Comparison of ENCODE assay signal across 15 mouse cellular contexts in genomic region chr10:40097519-40097918, GRCm38 (mm10). TPM values are rescaled to one million over a fixed set of nuclear protein-coding genes. Genes with fewer than 3 reads are reported as not detected.
DNase-seq lines count a peak whose midpoint lies in the region; ATAC-seq and TF ChIP-seq lines count a peak whose summit lies in the region.
"Had no signal": no experiment of that assay in that cellular context is flagged by ENCODE, and none has a peak within 500 bp of the region (broad histone marks: within the 10 kb centered on the region; RNA-seq: fewer than 3 reads in every experiment).

No protein-coding gene starts in this region.

- H3K36me3 ChIP-seq in spleen, adult 2 months (ENCODE audit: control insufficient read depth, insufficient read depth, low read length) = no peaks in the 10 kb centered on the region
- H3K36me3 ChIP-seq: embryonic facial prominence, embryonic 13.5 days; heart, embryonic 10.5 days; neural tube, embryonic 15.5 days had no signal

- TF ChIP-seq CTCF in spleen, adult 2 months (IDR thresholded peaks at IDR 0.05; ENCODE audit: extremely low read depth, insufficient read depth, insufficient read length, insufficient replicate concordance) = no peak

- DNase-seq in heart, adult 11 months = peak; percentile 93
- DNase-seq in heart, postnatal 25 days (ENCODE audit: low spot score) = no peak
- no peak for DNase-seq in spleen, adult 2 months (ENCODE audit: low read depth in 1 of 2, low spot score in 2 of 2)
- no peak for DNase-seq in spleen, postnatal 36 days (ENCODE audit: low spot score in 2 of 2)
- no peak for DNase-seq in cerebellum, postnatal 36 days
- DNase-seq: heart, postnatal 36 days; kidney, postnatal 14 days; left cerebral cortex, postnatal 4 days had no signal

- no peak for TF ChIP-seq POLR2A in spleen, adult 2 months (IDR thresholded peaks at IDR 0.05; ENCODE audit: low read depth, low read length)

- intact Hi-C loops in heart, postnatal 25 days (cut with DNase I) = no loop called here

- H3K4me3 ChIP-seq in spleen, adult 2 months (ENCODE audit: extremely low read depth, insufficient read depth, insufficient read length) = no peak overlapping the region
- H3K4me3 ChIP-seq: embryonic facial prominence, embryonic 13.5 days; forebrain, embryonic 13.5 days; heart, embryonic 10.5 days; neural tube, embryonic 15.5 days had no signal

- H3K27ac ChIP-seq in spleen, adult 2 months (ENCODE audit: insufficient read depth, low read length) = 0 out of 2 replicates have a peak overlapping the region, but pooled peaks have one; percentile 8
- H3K27ac ChIP-seq: embryonic facial prominence, embryonic 13.5 days; forebrain, embryonic 13.5 days; heart, embryonic 10.5 days; neural tube, embryonic 15.5 days had no signal

- H3K4me1 ChIP-seq in spleen, adult 2 months (ENCODE audit: control insufficient read depth, insufficient read depth, insufficient read length) = no peaks in the 10 kb centered on the region
- H3K4me1 ChIP-seq: forebrain, embryonic 13.5 days; neural tube, embryonic 15.5 days had no signal

- no peaks in the 10 kb centered on the region for H3K27me3 ChIP-seq in spleen, adult 2 months (ENCODE audit: control insufficient read depth, insufficient read depth, low read length)
- H3K27me3 ChIP-seq: embryonic facial prominence, embryonic 13.5 days; forebrain, embryonic 13.5 days; neural tube, embryonic 15.5 days had no signal

- 76% methylated on average over 4 of the region's 4 CpGs for WGBS in spleen, adult 2 months

- ATAC-seq in hematopoietic stem cell, adult 5-6 weeks (replicated peaks in 1 of 2; ENCODE audit: insufficient read depth in 1 of 2, low FRiP score in 2 of 2, low TSS enrichment in 1 of 2, low read depth in 1 of 2, poor library complexity in 2 of 2, severe bottlenecking in 2 of 2) = peak; percentile 51 to 59; a peak in 3 of 4 replicates
- peak; percentile 83 for ATAC-seq in monocyte, adult 5-6 weeks (replicated peaks; ENCODE audit: insufficient number of reproducible peaks, low FRiP score, low TSS enrichment, poor library complexity, severe bottlenecking)
- ATAC-seq in activated CD4-positive, CD25-positive, alpha-beta regulatory T cell, adult 4 months = no peak
- ATAC-seq: forebrain, embryonic 13.5 days had no signal

RNA-seq across cellular contexts. Expression of gene Slc16a10, which starts 44.5 kb away (rescaled TPM):
- total RNA-seq in heart, postnatal 25 days (2021) = 10 to 100 TPM; 23.0 to 25.2 TPM
- 27.8 and 36.9 TPM in 2 replicates for polyA plus RNA-seq in spleen, adult 2 months (2012; rRNA removed)
- total RNA-seq in hematopoietic stem cell, adult 5-6 weeks (2017) = 12.8 and 19.6 TPM in 2 replicates
- total RNA-seq in monocyte, adult 5-6 weeks (2017) = 19.6 to 23.9 TPM (median 23.2 TPM) in 3 replicates
- polyA plus RNA-seq in activated CD4-positive, CD25-positive, alpha-beta regulatory T cell, adult 4 months (2017; shearing (Covaris generic)) = 1 to 10 TPM; 2.0 to 2.9 TPM
